Mouse (Mus musculus): ENCODE data around the gene Apba3.
A peak's percentile ranks its signal among the peaks of the same experiment; 100 is the strongest.

Apba3 gene

GRCm38 (mm10) chr10:81306837-81307682, 40.3 kb downstream of the Apba3 start:
- no peak for DNase-seq

GRCm38 (mm10) chr10:81309571-81309970, 42.8 kb downstream of the Apba3 start:
- DNase-seq = no peak

GRCm38 (mm10) chr10:81313581-81313980, 46.8 kb downstream of the Apba3 start:
- no peak for DNase-seq

- DNase-seq = no peak
These were observed 47.4 kb downstream of the Apba3 start for GRCm38 (mm10) chr10:81314201-81314600.

GRCm38 (mm10) chr10:81315587-81315986, 48.8 kb downstream of the Apba3 start:
- DNase-seq = no peak

- no peak for DNase-seq
These were observed 49.7 kb downstream of the Apba3 start for GRCm38 (mm10) chr10:81316338-81317060.

- no peak for DNase-seq
These were observed 50.5 kb downstream of the Apba3 start for GRCm38 (mm10) chr10:81317273-81317672.

- no peak for DNase-seq
These were observed 52.0 kb downstream of the Apba3 start for GRCm38 (mm10) chr10:81318589-81319329.

- no peak for DNase-seq
These were observed 52.6 kb downstream of the Apba3 start for GRCm38 (mm10) chr10:81319330-81319699.

GRCm38 (mm10) chr10:81319741-81320549, 53.2 kb downstream of the Apba3 start:
- no peak for DNase-seq

- DNase-seq = peak; percentile 99
These were observed 54.0 kb downstream of the Apba3 start, which contains the start of gene Cactin for GRCm38 (mm10) chr10:81320550-81321347. TSS of gene Cactin (plus strand) at chr10:81321103.

- no peak for DNase-seq
These were observed 54.7 kb downstream of the Apba3 start for GRCm38 (mm10) chr10:81321436-81321835.

GRCm38 (mm10) chr10:81322444-81322843, 55.7 kb downstream of the Apba3 start:
- DNase-seq = no peak
